Mouse (Mus musculus) cerebellum, adult 2 months (tissue): ENCODE measurements around the gene Afdn. TPM values are rescaled to one million over a fixed set of nuclear protein-coding genes. Genes with fewer than 3 reads are reported as not detected.

Source experiments
- DNase-seq, 2 experiments: peaks; one replicate each; pipeline ENCODE4 v3.0.0; 2021
- H3K27ac ChIP-seq: fragments of 200-500 bp; 2 replicates; pipeline ENCODE4 v1.5.1; 2012; ENCODE audit warnings: low read length, control low read depth, inconsistent platforms; ENCODE audit not compliant: insufficient read depth
- H3K27me3 ChIP-seq: fragments of 200-500 bp; 2 replicates; pipeline ENCODE4 v1.6.1; 2012; ENCODE audit warnings: inconsistent platforms, mild to moderate bottlenecking, low read length, moderate library complexity; ENCODE audit not compliant: control insufficient read depth, insufficient read depth
- H3K4me1 ChIP-seq: fragments of 200-500 bp; 2 replicates; pipeline ENCODE4 v1.6.1; 2011; ENCODE audit warnings: low read length; ENCODE audit not compliant: control insufficient read depth, insufficient read depth
- H3K4me3 ChIP-seq: fragments of 200-500 bp; replicated peaks from 2 replicates; pipeline ENCODE3; 2011; ENCODE audit warnings: mild to moderate bottlenecking, low read depth, low read length, control low read depth; ENCODE audit not compliant: insufficient read depth
- CTCF ChIP-seq: fragments of 200-500 bp; IDR thresholded peaks from 2 replicates; pipeline ENCODE4 v1.5.1; 2011; ENCODE audit warnings: low read depth, mild to moderate bottlenecking, control low read depth, low read length, moderate library complexity, borderline replicate concordance; ENCODE audit not compliant: insufficient read depth
- POLR2A ChIP-seq: fragments of 200-500 bp; IDR thresholded peaks from 2 replicates; pipeline ENCODE4 v1.6.1; 2011; ENCODE audit warnings: low read length, control low read depth, borderline replicate concordance; ENCODE audit not compliant: insufficient read depth
- WGBS: fragments of 180-500 bp; shearing (Covaris S2); methylation state at CpG from one replicate; pipeline ENCODE4 v1.1.7; 2018; 5-methylcytosine and 5-hydroxymethylcytosine counted together
- polyA plus RNA-seq: library from polyadenylated mRNA; depleted of rRNA; stranded (reverse); fragments of >200 nt; gene quantifications from 2 replicates; pipeline ENCODE4 v1.2.3, GENCODE M21; 2012

The Afdn gene
- polyA plus RNA-seq, 1 experiment, result 85.5 TPM

GRCm38 (mm10) chr17:13898838-13899237 lies 138.5 kb downstream of the Afdn start:
- H3K4me3 ChIP-seq, result no peak overlapping the region
- H3K27me3 ChIP-seq, result no peaks in the 10 kb centered on the region
- 91% methylated on average over 17 of the region's 17 CpGs for WGBS
- no peak for TF ChIP-seq CTCF
- TF ChIP-seq POLR2A, result no peak
- no peak overlapping the region for H3K27ac ChIP-seq
- H3K4me1 ChIP-seq, result no peaks in the 10 kb centered on the region
- DNase-seq, result no peak

GRCm38 (mm10) chr17:13899241-13899640 lies 138.9 kb downstream of the Afdn start:
- no peak overlapping the region for H3K27ac ChIP-seq
- DNase-seq, result no peak
- WGBS, result 77% methylated on average over 7 of the region's 7 CpGs
- H3K4me1 ChIP-seq, result no peaks in the 10 kb centered on the region
- TF ChIP-seq POLR2A (no peak), CTCF (no peak)
- H3K27me3 ChIP-seq, result no peaks in the 10 kb centered on the region
- H3K4me3 ChIP-seq, result no peak overlapping the region

- TF ChIP-seq CTCF (no peak), POLR2A (no peak)
- DNase-seq, result no peak
- H3K27ac ChIP-seq, result no peak overlapping the region
- no peaks in the 10 kb centered on the region for H3K27me3 ChIP-seq
- 93% methylated on average over 8 of the region's 8 CpGs for WGBS
- no peak overlapping the region for H3K4me3 ChIP-seq
- H3K4me1 ChIP-seq, result no peaks in the 10 kb centered on the region
Observed at GRCm38 (mm10) chr17:13903793-13904192, 143.5 kb downstream of the Afdn start.

DNA sequence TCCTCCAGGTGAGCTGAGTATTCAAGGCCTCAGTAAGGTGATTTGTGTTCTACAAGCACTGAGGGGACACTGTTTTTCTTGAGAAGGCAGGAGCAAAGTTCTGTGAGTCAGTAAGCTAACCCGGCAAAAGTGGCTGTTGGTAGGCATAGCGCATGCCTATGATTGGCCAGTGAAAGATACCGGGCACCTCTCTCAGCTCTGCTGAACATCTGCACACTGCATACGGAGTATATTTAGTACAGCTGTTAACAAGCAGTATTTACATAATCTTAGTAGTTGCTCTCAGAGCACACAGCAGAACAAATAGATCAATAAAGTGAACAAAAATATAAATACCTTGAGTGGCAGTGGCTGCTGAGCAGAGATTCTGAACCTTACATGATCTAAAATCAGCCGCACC lies 146.7 kb downstream of the Afdn start:
- over 99% methylated on average over 5 of the region's 5 CpGs for WGBS
- no peaks in the 10 kb centered on the region for H3K27me3 ChIP-seq
- TF ChIP-seq POLR2A, result no peak
- no peak for TF ChIP-seq CTCF

DNA sequence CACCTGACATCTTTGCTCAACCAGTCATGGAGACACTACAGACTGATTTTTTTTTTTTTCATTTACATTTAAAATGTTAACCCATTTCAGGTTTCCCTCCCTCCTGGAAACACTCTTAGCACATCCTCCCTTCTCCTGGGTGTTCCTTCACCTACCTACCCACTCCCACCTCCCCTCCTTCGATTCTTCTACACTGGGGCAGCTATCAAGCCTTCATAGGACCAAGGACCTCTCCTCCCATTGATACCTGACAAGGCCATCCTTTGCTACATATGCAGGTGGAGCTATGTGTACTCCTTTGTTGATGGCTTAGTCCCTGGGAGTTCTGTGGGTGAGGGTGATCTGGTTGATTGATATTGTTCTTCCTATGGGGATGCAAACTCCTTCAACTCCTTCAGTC lies 147.3 kb downstream of the Afdn start:
- H3K27ac ChIP-seq, result no peak overlapping the region
- no peaks in the 10 kb centered on the region for H3K27me3 ChIP-seq
- no peak overlapping the region for H3K4me3 ChIP-seq
- TF ChIP-seq CTCF (no peak), POLR2A (no peak)
- no peak for DNase-seq
- no peaks in the 10 kb centered on the region for H3K4me1 ChIP-seq
- 81% methylated on average over 1 of the region's 1 CpGs for WGBS

More for the DNA sequence above, 146.7 kb downstream of the Afdn start:
- H3K27ac ChIP-seq, result no peak overlapping the region
- H3K4me1 ChIP-seq, result no peaks in the 10 kb centered on the region
- no peak overlapping the region for H3K4me3 ChIP-seq
- DNase-seq, result no peak

DNA sequence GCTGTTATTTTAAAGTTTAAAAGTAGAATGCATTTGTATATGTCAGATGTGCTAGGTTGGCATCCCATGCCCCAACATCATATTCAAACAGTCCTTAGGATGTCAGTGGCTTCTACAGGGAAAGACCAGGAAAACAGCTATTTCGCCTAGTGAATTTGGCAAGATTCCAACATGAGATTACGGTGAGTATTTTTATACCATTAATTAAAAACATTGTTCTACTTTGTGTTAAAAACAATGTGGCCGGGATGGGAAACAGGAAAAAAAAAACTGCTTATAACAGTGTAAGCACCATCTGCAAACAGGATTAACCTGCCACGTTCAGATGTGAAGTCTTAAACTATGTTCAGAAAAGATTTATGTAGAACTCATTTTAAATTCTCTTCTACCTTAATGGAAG lies 153.6 kb downstream of the Afdn start:
- 48% methylated on average over 4 of the region's 4 CpGs for WGBS
- no peak for DNase-seq
- Histone ChIP-seq H3K4me3 (no peak overlapping the region), H3K4me1 (no peaks in the 10 kb centered on the region), H3K27me3 (no peaks in the 10 kb centered on the region), H3K27ac (no peak overlapping the region)
- no peak for TF ChIP-seq CTCF
- TF ChIP-seq POLR2A, result no peak

DNA sequence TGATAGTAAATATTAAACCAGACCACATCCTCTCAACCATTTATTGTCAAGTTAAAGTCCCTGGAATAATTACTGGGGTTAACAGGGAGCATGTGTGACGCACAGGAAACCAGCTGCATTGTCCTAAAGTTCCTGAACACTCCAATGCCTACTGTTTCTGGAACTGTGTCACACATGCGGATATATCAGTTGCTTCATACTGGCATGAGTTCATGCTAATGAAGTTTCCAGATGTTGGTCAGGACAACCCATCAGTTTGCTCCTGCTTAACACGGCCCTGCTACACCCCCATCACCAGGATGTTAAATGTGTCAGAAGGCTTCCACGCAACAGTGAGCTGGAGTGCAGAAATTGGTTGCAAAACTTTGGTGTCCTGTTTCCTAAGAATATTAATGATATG lies 154.2 kb downstream of the Afdn start:
- WGBS, result 78% methylated on average over 4 of the region's 4 CpGs
- no peaks in the 10 kb centered on the region for H3K27me3 ChIP-seq
- TF ChIP-seq CTCF (no peak), POLR2A (no peak)
- no peak overlapping the region for H3K4me3 ChIP-seq
- DNase-seq, result no peak
- no peak overlapping the region for H3K27ac ChIP-seq
- H3K4me1 ChIP-seq, result no peaks in the 10 kb centered on the region

DNA sequence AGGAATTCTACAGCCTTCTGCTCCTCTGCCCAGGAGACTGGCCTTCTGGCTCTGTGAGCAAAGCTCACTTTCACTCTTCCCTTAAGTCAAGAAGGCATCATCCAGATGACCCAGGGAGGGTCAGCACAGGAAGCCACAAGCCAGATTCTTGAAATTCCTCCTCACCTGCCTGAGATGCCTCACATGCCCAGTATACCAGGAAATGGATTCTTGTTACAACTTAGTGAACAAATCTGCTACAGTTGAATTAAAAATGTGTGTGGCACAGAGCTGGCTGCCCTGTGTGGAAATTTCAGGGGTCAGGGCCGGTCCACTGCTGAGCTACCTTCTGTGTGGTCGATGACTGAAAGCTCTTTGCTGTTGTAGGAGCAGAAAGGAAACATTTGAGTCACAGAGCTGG lies 160.4 kb downstream of the Afdn start:
- TF ChIP-seq CTCF, result no peak
- TF ChIP-seq POLR2A, result no peak
- no peak for DNase-seq
- WGBS, result 55% methylated on average over 2 of the region's 2 CpGs
- Histone ChIP-seq H3K4me1 (no peaks in the 10 kb centered on the region), H3K27me3 (no peaks in the 10 kb centered on the region), H3K4me3 (no peak overlapping the region), H3K27ac (no peak overlapping the region)

GRCm38 (mm10) chr17:13923418-13923817 lies 163.1 kb downstream of the Afdn start:
- Histone ChIP-seq H3K27ac (no peak overlapping the region), H3K4me1 (no peaks in the 10 kb centered on the region), H3K27me3 (no peaks in the 10 kb centered on the region; the same call in 1 of the 2 replicates), H3K4me3 (no peak overlapping the region)
- WGBS, result 51% methylated on average over 2 of the region's 2 CpGs
- TF ChIP-seq CTCF, result no peak
- TF ChIP-seq POLR2A, result no peak
- peak in 1 of 2 experiments; percentile 11 for DNase-seq
